Mouse (Mus musculus): ENCODE data around the gene Ptgr1. TPM values are rescaled to one million over a fixed set of nuclear protein-coding genes. Genes with fewer than 3 reads are reported as not detected.

Gene Ptgr1
- polyA plus RNA-seq, 1 experiment from 2014 or later: 14.7 TPM

DNA sequence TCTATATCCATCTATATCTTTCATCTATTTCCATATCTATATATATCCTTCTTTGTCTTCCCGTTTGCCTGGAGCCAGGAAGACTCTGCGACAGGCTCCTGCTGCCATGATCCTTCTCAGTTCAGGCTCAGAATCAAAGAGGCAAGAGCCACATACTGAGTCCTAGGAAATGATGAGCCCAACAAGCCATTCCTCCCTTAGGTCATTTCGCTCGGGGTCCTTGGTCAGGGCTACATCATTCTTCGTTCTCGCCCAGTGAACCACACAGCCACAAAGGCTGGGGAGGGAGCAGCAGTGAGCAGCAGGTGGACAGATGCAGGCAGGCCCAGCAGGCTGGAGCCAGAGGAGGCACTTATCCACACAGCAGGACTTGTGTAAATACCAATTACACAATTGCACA lies 5.5 kb downstream of the Ptgr1 start:
- H3K4me3 ChIP-seq (ENCODE audit: low read depth, low read length): no peak overlapping the region
- no peaks in the 10 kb centered on the region for H3K4me1 ChIP-seq (ENCODE audit: control insufficient read depth, insufficient read depth, low read length)
- DNase-seq (ENCODE audit: low spot score) (no peak), ATAC-seq (ENCODE audit: insufficient read depth, low FRiP score, low TSS enrichment) (no peak)
- H3K27me3 ChIP-seq (ENCODE audit: control insufficient read depth, insufficient read depth, low read length): no peaks in the 10 kb centered on the region
- H3K4me2 ChIP-seq (ENCODE audit: low read depth): no peak overlapping the region
- no peaks in the 10 kb centered on the region for H3K36me3 ChIP-seq (ENCODE audit: control insufficient read depth, insufficient read depth, low read length)
- no peak overlapping the region for H3K9ac ChIP-seq (ENCODE audit: low read length)
- 74% methylated on average over 6 of the region's 6 CpGs for WGBS
- no peaks in the 10 kb centered on the region for H3K9me3 ChIP-seq (ENCODE audit: control insufficient read depth, low read length)
- no peak overlapping the region for H3K27ac ChIP-seq (ENCODE audit: low read depth, low read length)

DNA sequence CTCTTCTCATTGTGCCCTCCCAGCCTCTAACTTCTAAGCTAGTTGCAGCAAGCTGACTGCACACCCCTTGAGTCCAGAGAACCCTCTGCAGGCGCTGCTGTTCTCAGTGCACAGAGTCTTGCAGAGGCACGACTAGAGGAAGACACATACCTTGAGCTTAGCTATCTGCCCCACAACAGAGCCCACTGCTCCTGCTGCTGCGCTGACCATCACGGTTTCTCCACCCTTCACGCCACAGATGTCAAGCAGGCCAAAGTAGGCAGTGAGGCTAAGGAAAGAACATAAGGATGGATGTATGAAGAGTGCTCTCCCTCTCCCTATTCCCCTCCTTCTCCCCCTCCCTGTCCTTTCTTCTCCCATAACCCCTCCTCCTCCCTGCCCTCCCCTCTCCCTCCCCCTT lies 11.2 kb downstream of the Ptgr1 start:
- H3K4me1 ChIP-seq (ENCODE audit: control insufficient read depth, insufficient read depth, low read length): no peaks in the 10 kb centered on the region
- no peak for ATAC-seq (ENCODE audit: insufficient read depth, low FRiP score, low TSS enrichment)
- H3K27me3 ChIP-seq (ENCODE audit: control insufficient read depth, insufficient read depth, low read length): no peaks in the 10 kb centered on the region
- no peaks in the 10 kb centered on the region for H3K36me3 ChIP-seq (ENCODE audit: control insufficient read depth, insufficient read depth, low read length)
- H3K4me3 ChIP-seq (ENCODE audit: low read depth, low read length): no peak overlapping the region
- H3K27ac ChIP-seq (ENCODE audit: low read depth, low read length): no peak overlapping the region
- DNase-seq (ENCODE audit: low spot score): no peak
- 81% methylated on average over 5 of the region's 5 CpGs for WGBS
- H3K4me2 ChIP-seq (ENCODE audit: low read depth): no peak overlapping the region
- H3K9ac ChIP-seq (ENCODE audit: low read length): no peak overlapping the region
- H3K9me3 ChIP-seq (ENCODE audit: control insufficient read depth, low read length): no peaks in the 10 kb centered on the region

DNA sequence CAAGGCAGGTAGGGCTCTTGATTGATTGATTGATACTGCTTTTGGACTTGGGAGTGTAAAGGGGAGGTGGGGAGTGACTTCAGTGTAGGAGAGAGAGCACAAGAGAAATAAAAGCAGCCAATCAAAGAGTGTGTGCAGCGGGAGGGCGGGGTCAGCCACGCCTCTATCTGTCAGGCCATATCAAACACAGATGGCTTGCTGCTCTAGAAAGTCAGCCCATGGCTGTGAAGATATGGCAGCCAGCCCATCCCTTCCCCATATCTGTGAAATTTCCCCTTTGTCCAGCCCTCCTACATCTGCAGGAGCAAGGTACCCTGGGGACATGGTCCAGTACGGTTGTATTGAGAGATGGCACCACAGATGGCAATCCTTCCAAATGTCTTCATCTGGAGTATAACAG lies 16.2 kb downstream of the Ptgr1 start:
- Histone ChIP-seq H3K9ac (ENCODE audit: low read length) (no peak overlapping the region), H3K4me3 (ENCODE audit: low read depth, low read length) (no peak overlapping the region), H3K27ac (ENCODE audit: low read depth, low read length) (no peak overlapping the region), H3K4me2 (ENCODE audit: low read depth) (no peak overlapping the region), H3K27me3 (ENCODE audit: control insufficient read depth, insufficient read depth, low read length) (no peaks in the 10 kb centered on the region), H3K36me3 (ENCODE audit: control insufficient read depth, insufficient read depth, low read length) (no peaks in the 10 kb centered on the region), H3K4me1 (ENCODE audit: control insufficient read depth, insufficient read depth, low read length) (no peaks in the 10 kb centered on the region), H3K9me3 (ENCODE audit: control insufficient read depth, low read length) (no peaks in the 10 kb centered on the region)
- 79% methylated on average over 4 of the region's 4 CpGs for WGBS
- no peak for DNase-seq (ENCODE audit: low spot score)
- ATAC-seq (ENCODE audit: insufficient read depth, low FRiP score, low TSS enrichment): no peak

GRCm38 (mm10) chr4:58965136-58965535 lies 21.8 kb downstream of the Ptgr1 start:
- no peak for DNase-seq (ENCODE audit: low spot score)

DNA sequence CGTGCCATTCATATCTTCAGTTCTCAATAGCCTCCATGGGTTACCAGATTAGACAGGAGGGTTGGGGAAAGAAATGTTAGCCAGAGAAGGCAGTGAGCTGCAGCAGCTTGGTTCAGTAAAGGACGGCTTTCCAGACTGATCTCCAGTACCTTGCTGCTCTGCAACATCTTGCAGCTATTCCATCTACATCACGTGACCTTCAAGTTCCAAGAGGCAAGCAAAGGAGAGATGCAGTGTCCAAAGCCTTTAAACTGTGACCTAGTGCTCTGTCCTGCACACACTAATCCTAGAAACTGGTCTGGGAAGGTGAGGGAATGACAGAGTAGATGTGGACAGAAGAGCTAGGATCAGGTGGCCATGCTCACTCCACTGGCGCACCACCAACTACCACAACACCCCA lies 23.6 kb downstream of the Ptgr1 start:
- Histone ChIP-seq H3K4me3 (ENCODE audit: low read depth, low read length) (no peak overlapping the region), H3K9me3 (ENCODE audit: control insufficient read depth, low read length) (no peaks in the 10 kb centered on the region), H3K4me1 (ENCODE audit: control insufficient read depth, insufficient read depth, low read length) (no peaks in the 10 kb centered on the region), H3K27me3 (ENCODE audit: control insufficient read depth, insufficient read depth, low read length) (no peaks in the 10 kb centered on the region), H3K36me3 (ENCODE audit: control insufficient read depth, insufficient read depth, low read length) (no peaks in the 10 kb centered on the region), H3K27ac (ENCODE audit: low read depth, low read length) (no peak overlapping the region), H3K9ac (ENCODE audit: low read length) (no peak overlapping the region), H3K4me2 (ENCODE audit: low read depth) (no peak overlapping the region)
- ATAC-seq (ENCODE audit: insufficient read depth, low FRiP score, low TSS enrichment) (no peak), DNase-seq (ENCODE audit: low spot score) (no peak)
- WGBS: 89% methylated on average over 4 of the region's 4 CpGs

More at GRCm38 (mm10) chr4:58965136-58965535, 21.8 kb downstream of the Ptgr1 start:
- no peak for ATAC-seq (ENCODE audit: insufficient read depth, low FRiP score, low TSS enrichment)
- Histone ChIP-seq H3K27me3 (ENCODE audit: control insufficient read depth, insufficient read depth, low read length) (no peaks in the 10 kb centered on the region), H3K9me3 (ENCODE audit: control insufficient read depth, low read length) (no peaks in the 10 kb centered on the region), H3K27ac (ENCODE audit: low read depth, low read length) (no peak overlapping the region), H3K4me2 (ENCODE audit: low read depth) (no peak overlapping the region), H3K4me1 (ENCODE audit: control insufficient read depth, insufficient read depth, low read length) (no peaks in the 10 kb centered on the region), H3K36me3 (ENCODE audit: control insufficient read depth, insufficient read depth, low read length) (no peaks in the 10 kb centered on the region), H3K4me3 (ENCODE audit: low read depth, low read length) (no peak overlapping the region), H3K9ac (ENCODE audit: low read length) (no peak overlapping the region)
- WGBS: 87% methylated on average over 1 of the region's 1 CpGs

DNA sequence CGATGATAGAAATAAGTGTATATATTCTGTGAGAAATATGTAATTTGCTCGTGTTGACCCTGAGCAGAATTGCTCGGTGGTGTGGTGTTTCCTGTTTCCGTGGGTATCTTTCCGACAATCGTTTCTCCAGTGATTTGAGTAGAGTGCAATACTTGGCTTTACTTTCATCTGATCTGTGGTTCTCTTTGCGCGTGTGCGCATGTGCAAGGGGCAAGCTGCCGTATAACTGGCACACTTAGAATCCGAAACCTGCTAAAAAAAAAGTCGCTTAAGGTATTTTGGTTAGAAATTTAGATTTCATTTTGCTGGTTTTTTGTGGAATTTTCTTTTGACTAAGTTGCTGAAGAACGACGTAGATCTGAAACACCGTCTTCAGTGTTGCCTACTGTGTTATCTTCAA lies 25.2 kb downstream of the Ptgr1 start:
- no peak overlapping the region for H3K9ac ChIP-seq (ENCODE audit: low read length)
- ATAC-seq (ENCODE audit: insufficient read depth, low FRiP score, low TSS enrichment) (no peak), DNase-seq (ENCODE audit: low spot score) (no peak)
- H3K27ac ChIP-seq (ENCODE audit: low read depth, low read length): no peak overlapping the region
- no peaks in the 10 kb centered on the region for H3K27me3 ChIP-seq (ENCODE audit: control insufficient read depth, insufficient read depth, low read length)
- WGBS: 95% methylated on average over 15 of the region's 15 CpGs
- H3K4me1 ChIP-seq (ENCODE audit: control insufficient read depth, insufficient read depth, low read length): no peaks in the 10 kb centered on the region
- H3K9me3 ChIP-seq (ENCODE audit: control insufficient read depth, low read length): no peaks in the 10 kb centered on the region
- no peaks in the 10 kb centered on the region for H3K36me3 ChIP-seq (ENCODE audit: control insufficient read depth, insufficient read depth, low read length)
- H3K4me3 ChIP-seq (ENCODE audit: low read depth, low read length): no peak overlapping the region
- no peak overlapping the region for H3K4me2 ChIP-seq (ENCODE audit: low read depth)

GRCm38 (mm10) chr4:58952630-58953029 lies 34.3 kb downstream of the Ptgr1 start:
- Histone ChIP-seq H3K27me3 (ENCODE audit: control insufficient read depth, insufficient read depth, low read length) (no peaks in the 10 kb centered on the region), H3K4me3 (ENCODE audit: low read depth, low read length) (no peak overlapping the region), H3K4me2 (ENCODE audit: low read depth) (no peak overlapping the region), H3K4me1 (ENCODE audit: control insufficient read depth, insufficient read depth, low read length) (no peaks in the 10 kb centered on the region), H3K9me3 (ENCODE audit: control insufficient read depth, low read length) (no peaks in the 10 kb centered on the region), H3K27ac (ENCODE audit: low read depth, low read length) (no peak overlapping the region), H3K36me3 (ENCODE audit: control insufficient read depth, insufficient read depth, low read length) (no peaks in the 10 kb centered on the region; the same call in 1 of the 2 replicates), H3K9ac (ENCODE audit: low read length) (no peak overlapping the region)
- no peak for ATAC-seq (ENCODE audit: insufficient read depth, low FRiP score, low TSS enrichment)
- 92% methylated on average over 11 of the region's 11 CpGs for WGBS
- DNase-seq (ENCODE audit: low spot score): no peak

DNA sequence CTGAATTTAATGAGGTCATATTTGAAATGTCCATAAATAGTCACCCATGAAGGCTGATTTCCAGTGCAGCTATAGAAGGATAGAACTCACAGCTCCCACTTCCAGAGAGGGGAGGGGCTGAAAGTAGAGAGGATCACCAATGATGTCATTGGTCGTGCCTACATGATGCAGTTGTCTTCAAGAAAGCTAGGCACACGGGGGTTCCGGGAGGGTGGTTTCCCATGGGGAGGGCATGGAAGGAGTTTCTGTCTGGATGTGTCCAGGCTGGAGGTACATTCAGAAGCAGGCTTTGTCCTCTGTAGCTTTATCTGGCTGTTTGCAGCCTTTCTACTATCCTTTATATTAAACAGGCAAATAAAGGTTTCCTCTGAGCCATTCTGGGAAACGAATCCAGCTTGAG lies 38.5 kb downstream of the Ptgr1 start:
- Histone ChIP-seq H3K9ac (ENCODE audit: low read length) (no peak overlapping the region), H3K4me2 (ENCODE audit: low read depth) (no peak overlapping the region), H3K4me3 (ENCODE audit: low read depth, low read length) (no peak overlapping the region), H3K4me1 (ENCODE audit: control insufficient read depth, insufficient read depth, low read length) (0 out of 2 replicates have a peak, but pooled peaks cover 5% of the 10 kb centered on the region), H3K36me3 (ENCODE audit: control insufficient read depth, insufficient read depth, low read length) (no peaks in the 10 kb centered on the region; the same call in 1 of the 2 replicates), H3K27ac (ENCODE audit: low read depth, low read length) (no peak overlapping the region), H3K27me3 (ENCODE audit: control insufficient read depth, insufficient read depth, low read length) (0 out of 2 replicates have a peak, but pooled peaks cover 4% of the 10 kb centered on the region), H3K9me3 (ENCODE audit: control insufficient read depth, low read length) (no peaks in the 10 kb centered on the region)
- 82% methylated on average over 4 of the region's 4 CpGs for WGBS
- ATAC-seq (ENCODE audit: insufficient read depth, low FRiP score, low TSS enrichment) (no peak), DNase-seq (ENCODE audit: low spot score) (no peak)

GRCm38 (mm10) chr4:58944695-58945094 lies 42.2 kb downstream of the Ptgr1 start:
- H3K4me1 ChIP-seq (ENCODE audit: control insufficient read depth, insufficient read depth, low read length): 0 out of 2 replicates have a peak, but pooled peaks cover 5% of the 10 kb centered on the region
- no peak overlapping the region for H3K27ac ChIP-seq (ENCODE audit: low read depth, low read length)
- DNase-seq (ENCODE audit: low spot score) (no peak), ATAC-seq (ENCODE audit: insufficient read depth, low FRiP score, low TSS enrichment) (no peak)
- no peaks in the 10 kb centered on the region for H3K9me3 ChIP-seq (ENCODE audit: control insufficient read depth, low read length)
- no peak overlapping the region for H3K4me2 ChIP-seq (ENCODE audit: low read depth)
- WGBS: 50% methylated on average over 5 of the region's 5 CpGs
- no peaks in the 10 kb centered on the region; the same call in 1 of the 2 replicates for H3K36me3 ChIP-seq (ENCODE audit: control insufficient read depth, insufficient read depth, low read length)
- H3K9ac ChIP-seq (ENCODE audit: low read length): no peak overlapping the region
- no peak overlapping the region for H3K4me3 ChIP-seq (ENCODE audit: low read depth, low read length)
- 0 out of 2 replicates have a peak, but pooled peaks cover 4% of the 10 kb centered on the region for H3K27me3 ChIP-seq (ENCODE audit: control insufficient read depth, insufficient read depth, low read length)

Data from neural tube, embryonic 11.5 days (tissue).